Mouse (Mus musculus): ENCODE measurements around the gene Selplg. TPM values are rescaled to one million over a fixed set of nuclear protein-coding genes. Genes with fewer than 3 reads are reported as not detected.
A peak's percentile ranks its signal among the peaks of the same experiment; 100 is the strongest.

Gene Selplg
- total RNA-seq, 2 experiments from 2014 or later, result 0.89 to 1.3 TPM

DNA sequence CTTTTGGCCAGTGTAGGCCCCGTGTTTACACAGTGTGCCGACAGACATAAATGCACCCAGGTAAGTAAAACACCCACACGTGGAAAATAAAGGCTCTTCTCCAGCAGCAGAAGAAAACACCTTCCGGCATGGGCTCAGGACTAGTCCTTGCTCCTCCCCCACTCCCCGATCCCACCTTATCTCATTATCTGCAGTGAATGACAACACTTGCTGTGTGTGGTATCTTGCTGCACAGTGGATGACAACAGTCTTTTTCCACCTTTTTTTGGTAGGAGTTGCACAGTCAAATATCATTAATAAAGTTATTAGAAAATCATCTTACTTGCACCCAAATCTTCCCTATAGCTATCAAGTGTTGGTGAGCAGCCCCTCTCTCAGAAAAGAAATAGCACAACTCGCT, 32.5 kb upstream of the Selplg start:
- H3K27ac ChIP-seq, result no peak overlapping the region
- DNase-seq, result no peak
- no peak for TF ChIP-seq CTCF (IDR thresholded peaks at IDR 0.05)
- H3K4me3 ChIP-seq, result no peak overlapping the region
- intact Hi-C loops (cut with DNase I), result no loop called here

DNA sequence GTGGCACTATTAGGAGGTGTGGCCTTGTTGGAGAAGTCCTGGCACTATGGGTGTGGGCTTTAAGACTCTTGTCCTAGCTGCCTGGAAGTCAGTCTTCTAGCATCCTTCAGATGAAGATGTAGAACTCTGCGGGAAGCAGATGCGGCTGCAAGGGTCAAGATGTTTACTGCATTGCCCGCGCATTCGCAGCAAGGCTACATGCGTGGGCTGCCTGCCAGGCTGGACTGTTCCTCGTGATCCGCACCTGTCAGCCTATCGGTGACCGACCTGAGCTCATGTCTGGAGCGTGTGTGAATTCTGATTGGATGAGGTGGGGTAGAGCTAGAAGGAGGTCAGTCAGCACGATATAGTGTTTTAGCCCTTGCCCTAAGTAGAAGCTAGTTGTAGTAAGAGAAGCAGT, 31.6 kb upstream of the Selplg start:
- TF ChIP-seq CTCF (IDR thresholded peaks at IDR 0.05), result no peak
- no peak overlapping the region for H3K4me3 ChIP-seq
- no peak for DNase-seq
- intact Hi-C loops (cut with DNase I), result no loop called here
- H3K27ac ChIP-seq, result no peak overlapping the region

DNA sequence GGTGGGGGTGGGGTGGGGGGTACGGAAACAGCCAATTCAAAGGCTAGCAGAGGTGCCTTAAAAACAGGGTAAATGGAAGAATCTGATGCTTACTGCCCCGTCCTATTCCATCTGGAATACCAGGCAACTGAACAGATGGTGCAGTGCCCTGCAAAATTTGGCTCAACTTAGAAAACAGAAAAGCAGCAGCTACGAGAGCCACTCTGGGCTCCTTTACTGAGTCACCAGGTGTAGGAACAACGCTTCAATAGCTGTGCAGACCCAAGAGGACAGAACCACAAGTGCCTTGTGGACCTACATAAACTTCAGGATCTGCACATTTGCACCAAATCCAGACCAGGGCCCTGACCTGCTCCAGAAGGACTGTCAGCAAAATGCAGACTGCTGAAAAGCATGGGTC, 30.0 kb upstream of the Selplg start:
- TF ChIP-seq CTCF (IDR thresholded peaks at IDR 0.05), result no peak
- Histone ChIP-seq H3K4me3 (no peak overlapping the region), H3K27ac (no peak overlapping the region)
- DNase-seq, result no peak
- intact Hi-C loops (cut with DNase I), result no loop called here

DNA sequence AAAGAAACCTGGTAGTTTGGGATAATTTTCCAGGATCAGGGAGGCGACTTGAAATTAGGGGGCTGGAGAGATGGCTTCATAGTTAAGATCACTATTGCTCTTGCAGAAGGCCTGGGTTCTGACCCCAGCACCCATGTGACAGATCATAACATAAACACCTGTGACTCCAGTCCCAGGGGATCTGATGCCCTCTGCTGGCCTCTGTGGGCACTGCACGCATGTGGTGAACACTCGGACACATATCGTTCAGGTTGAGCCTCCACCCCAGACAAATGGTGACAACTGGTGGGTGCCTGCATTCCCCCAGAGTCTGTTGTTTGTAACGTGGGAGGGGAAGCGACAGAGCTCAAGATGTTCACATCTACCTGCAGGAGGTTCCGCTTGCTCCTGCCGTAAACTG, 28.9 kb upstream of the Selplg start:
- intact Hi-C loops (cut with DNase I), result no loop called here
- H3K4me3 ChIP-seq, result no peak overlapping the region
- H3K27ac ChIP-seq, result no peak overlapping the region
- TF ChIP-seq CTCF (IDR thresholded peaks at IDR 0.05), result peak; percentile 45
- DNase-seq, result no peak

DNA sequence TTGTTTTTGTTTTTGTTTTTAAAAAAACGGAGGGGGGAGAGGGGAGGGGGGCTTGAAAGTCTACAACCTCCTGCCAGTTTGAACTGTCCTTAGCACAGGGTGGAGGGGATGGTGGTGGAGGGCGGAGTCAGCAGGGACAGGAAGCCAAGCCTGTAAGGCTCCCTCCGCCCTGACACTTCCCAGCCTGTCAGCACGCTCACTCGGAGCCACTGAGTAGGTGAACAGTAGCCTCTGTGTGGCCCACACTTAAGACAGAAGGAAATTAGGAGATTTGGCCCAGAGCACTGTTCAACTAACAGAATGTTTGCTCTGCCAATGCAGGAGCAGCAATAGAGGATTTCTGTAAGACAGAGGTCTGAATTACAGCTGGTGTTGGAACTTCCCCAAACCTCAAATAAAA, 26.5 kb upstream of the Selplg start:
- H3K4me3 ChIP-seq, result no peak overlapping the region
- peak overlapping the region; percentile 64 for H3K27ac ChIP-seq
- DNase-seq, result peak; percentile 65
- intact Hi-C loops (cut with DNase I), result loop anchor here (5.0 kb wide), 1 partner anchor 188 kb away; no protein-coding TSS in a partner anchor
- no peak for TF ChIP-seq CTCF (IDR thresholded peaks at IDR 0.05)

DNA sequence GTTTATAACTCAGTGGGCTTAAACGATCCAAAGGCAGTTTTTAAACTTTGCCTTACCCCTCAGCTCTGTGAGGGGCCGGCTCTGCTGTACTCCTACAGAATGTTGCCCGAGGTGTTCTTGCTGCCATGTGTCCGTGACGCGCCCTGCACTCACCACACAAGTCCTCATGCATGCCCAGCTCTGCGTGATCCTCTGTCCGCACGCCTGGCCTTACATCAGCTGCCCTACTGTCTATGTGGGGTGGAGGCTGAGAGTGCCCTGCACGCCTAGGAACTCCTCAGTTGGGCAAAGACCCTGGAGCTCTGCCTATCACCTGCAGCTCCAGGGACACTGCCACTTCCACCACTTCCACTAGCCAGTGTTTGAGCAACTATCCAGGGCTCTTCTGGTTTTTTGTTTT, 26.1 kb upstream of the Selplg start:
- no peak for TF ChIP-seq CTCF (IDR thresholded peaks at IDR 0.05)
- intact Hi-C loops (cut with DNase I), result loop anchor here (5.0 kb wide), 1 partner anchor 189 kb away; no protein-coding TSS in a partner anchor
- DNase-seq, result no peak
- Histone ChIP-seq H3K27ac (peak overlapping the region; percentile 31; the same call in 1 of the 2 replicates), H3K4me3 (no peak overlapping the region)

DNA sequence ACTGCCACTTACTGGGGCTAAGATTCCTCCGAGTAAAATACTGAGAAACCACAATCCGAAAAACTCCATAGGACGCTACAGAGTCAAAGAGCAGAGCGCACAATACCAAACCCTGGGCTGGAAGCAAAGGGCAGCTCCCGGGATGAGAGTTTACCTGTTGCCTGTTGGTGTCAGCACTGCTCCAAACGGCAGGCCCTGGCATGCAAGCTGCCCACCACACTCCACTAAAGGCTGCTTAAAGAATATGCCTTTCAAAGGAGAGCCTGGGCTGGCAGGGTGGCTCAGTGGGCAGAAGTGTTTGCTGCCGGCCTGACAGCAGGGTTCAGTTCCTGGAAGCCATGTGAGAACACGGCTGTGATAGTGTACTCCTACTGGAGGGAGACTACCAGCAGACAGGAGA, 25.2 kb upstream of the Selplg start:
- peak; percentile 35 for TF ChIP-seq CTCF (IDR thresholded peaks at IDR 0.05)
- intact Hi-C loops (cut with DNase I), result loop anchor here (5.0 kb wide), 1 partner anchor 190 kb away; no protein-coding TSS in a partner anchor
- H3K4me3 ChIP-seq, result no peak overlapping the region
- H3K27ac ChIP-seq, result peak overlapping the region; percentile 75
- DNase-seq, result no peak

DNA sequence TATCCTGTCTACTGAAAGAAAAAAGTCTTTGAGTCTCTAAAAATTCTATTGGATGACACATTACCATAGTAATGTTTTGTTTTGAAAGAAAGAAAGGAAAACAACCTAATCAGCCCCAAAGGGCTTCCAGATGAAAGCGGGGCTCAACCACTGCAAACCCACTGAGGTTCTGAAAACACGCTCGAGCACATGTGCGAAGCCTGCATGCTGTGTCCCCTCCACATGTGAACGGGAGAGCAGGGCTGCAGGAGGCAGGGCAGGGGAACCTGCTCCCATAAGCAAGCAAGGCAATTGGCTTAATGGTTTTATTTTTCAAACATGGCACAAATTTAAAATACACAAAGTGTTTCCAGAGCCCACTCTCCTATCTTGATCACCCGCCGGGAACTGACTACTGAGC, 24.2 kb upstream of the Selplg start:
- H3K4me3 ChIP-seq, result no peak overlapping the region
- TF ChIP-seq CTCF (IDR thresholded peaks at IDR 0.05), result no peak
- H3K27ac ChIP-seq, result peak overlapping the region; percentile 75
- no peak for DNase-seq
- intact Hi-C loops (cut with DNase I), result loop anchor here (5.0 kb wide), 1 partner anchor 191 kb away; no protein-coding TSS in a partner anchor

DNA sequence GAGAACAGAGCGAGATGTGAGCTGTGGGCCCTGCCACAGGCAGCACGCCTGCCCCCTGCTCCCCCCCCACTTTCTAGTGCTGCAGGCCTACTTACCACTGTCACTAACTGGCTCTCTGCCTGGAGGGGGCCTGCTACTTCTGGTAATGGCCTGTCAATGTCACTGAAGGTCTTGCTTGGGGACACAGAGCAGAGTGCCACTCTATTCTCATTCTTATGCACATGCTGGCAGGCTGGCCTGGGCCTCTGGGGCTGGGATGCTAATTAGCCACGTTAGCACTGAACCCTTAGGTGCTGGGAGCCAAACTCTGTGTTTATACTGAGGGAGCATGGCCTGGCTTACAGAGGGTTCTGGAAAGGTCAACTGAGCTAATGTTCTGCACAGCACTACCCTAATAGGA, 23.3 kb upstream of the Selplg start:
- peak overlapping the region; percentile 75 for H3K27ac ChIP-seq
- intact Hi-C loops (cut with DNase I), result loop anchor here (2.0 to 5.0 kb wide), 2 partner anchors 53 to 192 kb away; partner anchors contain the start of gene Coro1c
- TF ChIP-seq CTCF (IDR thresholded peaks at IDR 0.05), result no peak
- H3K4me3 ChIP-seq, result no peak overlapping the region
- peak; percentile 45 for DNase-seq

DNA sequence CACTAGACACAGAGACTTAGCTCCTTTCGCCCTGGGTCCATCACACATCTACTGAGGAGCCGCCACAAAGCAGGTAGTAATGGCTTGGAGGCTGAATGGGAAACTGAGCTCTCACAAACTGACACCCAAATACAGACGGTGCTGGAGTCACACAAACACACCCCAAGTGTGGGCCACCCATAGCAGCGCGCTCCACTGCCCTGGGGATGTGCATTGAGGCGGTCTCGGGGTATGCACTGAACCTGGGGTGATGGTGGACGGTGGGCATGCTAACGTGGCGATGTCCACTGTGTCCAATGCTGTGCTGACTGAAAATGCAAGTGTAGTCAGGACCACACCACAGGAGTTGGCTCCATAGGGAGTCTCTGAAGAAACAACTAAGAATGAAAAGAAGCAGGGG, 22.7 kb upstream of the Selplg start:
- H3K4me3 ChIP-seq, result no peak overlapping the region
- intact Hi-C loops (cut with DNase I), result loop anchor here (2.0 to 5.0 kb wide), 2 partner anchors 54 to 192 kb away; partner anchors contain the start of gene Coro1c
- no peak for TF ChIP-seq CTCF (IDR thresholded peaks at IDR 0.05)

DNA sequence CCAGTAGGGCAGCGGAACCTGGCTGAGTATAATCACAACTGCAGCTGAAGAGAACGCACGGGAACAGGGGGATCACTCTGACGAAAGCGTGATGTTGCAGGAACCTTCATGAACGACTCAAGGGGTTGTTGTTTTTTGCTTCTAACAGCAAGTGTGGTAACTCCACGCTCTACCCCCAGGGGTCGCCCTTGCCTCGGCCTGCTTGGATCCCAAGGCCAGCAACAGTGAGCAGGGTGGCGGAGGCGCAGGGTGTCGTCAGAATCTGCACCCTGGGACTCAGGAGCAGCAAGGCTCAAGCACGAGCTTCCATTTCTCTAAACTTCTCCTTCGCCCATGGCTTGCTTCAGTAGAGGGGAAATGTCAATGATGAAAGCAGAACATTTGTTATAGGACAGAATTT, 22.1 kb upstream of the Selplg start:
- H3K27ac ChIP-seq, result peak overlapping the region; percentile 75
- DNase-seq, result peak; percentile 93
- H3K4me3 ChIP-seq, result no peak overlapping the region
- intact Hi-C loops (cut with DNase I), result loop anchor here (1.0 to 2.0 kb wide), 3 partner anchors 54 to 100 kb away; partner anchors contain the start of gene Coro1c
- TF ChIP-seq CTCF (IDR thresholded peaks at IDR 0.05), result peak; percentile 98

More for the DNA sequence above, 22.7 kb upstream of the Selplg start:
- no peak for DNase-seq
- H3K27ac ChIP-seq, result peak overlapping the region; percentile 75

DNA sequence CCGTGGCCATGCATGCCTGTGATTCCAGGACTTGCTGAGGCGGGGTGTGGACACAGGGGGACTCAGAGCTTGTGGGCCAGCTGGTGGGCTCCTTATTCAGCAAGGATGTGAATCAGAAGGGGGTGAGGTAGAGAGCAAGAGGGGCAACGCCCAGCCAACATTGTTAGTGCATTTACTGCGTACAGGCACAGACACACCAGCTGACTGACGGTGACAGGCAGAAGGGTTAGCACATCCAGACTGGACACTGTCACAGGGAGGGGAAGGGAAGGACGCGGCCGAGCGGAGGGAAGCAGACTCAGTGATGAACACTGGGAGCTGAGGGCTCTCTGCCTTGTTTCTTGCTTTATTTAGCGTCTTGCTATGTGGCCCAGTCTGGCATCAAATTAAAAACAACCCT, 21.1 kb upstream of the Selplg start:
- intact Hi-C loops (cut with DNase I), result no loop called here
- no peak overlapping the region for H3K4me3 ChIP-seq
- no peak for DNase-seq
- no peak for TF ChIP-seq CTCF (IDR thresholded peaks at IDR 0.05)
- peak overlapping the region; percentile 12; the same call in 1 of the 2 replicates for H3K27ac ChIP-seq

DNA sequence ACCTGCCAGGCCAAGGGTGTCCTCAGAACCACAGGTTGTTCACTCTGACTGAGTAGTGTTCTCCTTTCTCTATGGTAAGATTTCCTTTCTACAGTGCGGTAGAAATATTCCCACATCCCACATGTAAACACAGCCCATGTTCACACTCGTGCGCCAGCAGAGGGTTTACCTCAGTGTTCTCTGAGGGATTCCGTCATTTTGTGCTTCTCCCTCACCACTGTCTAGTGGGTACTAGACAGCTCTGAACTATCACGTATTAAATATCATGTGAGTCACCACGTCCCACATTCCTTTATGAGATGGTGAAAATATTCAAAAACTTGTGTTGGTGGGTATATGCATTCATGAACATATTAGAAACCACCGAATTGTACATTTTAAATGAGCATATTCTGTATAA, 20.0 kb upstream of the Selplg start:
- intact Hi-C loops (cut with DNase I), result no loop called here
- no peak for TF ChIP-seq CTCF (IDR thresholded peaks at IDR 0.05)
- H3K27ac ChIP-seq, result no peak overlapping the region

DNA sequence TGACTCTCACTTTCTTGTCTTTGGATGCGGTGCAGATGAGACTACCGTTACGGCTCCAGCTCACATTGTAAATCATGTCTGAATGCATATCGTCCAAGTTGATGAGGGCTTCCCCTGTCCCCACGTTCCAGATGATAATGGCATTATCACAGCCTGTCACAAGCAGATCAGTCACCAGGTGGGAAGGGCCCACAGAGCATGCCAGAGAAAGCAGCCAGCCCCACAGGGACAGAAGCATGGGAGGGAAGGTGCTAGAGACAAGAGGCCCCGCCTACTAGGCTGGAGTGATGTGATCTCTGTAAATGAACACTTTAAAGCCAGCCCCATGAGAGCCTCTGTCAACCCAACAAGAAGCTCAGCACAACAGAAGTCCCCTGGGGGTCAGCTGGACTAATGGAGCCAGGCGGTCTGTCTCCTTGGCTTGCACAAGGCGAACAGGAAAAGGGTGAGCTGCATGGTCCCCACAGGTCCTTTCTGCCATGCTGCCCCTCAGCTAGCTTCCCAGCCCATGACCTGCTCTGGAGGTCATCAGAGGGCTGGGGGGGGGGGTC, 18.3 kb upstream of the Selplg start:
- intact Hi-C loops (cut with DNase I), result no loop called here
- no peak overlapping the region for H3K27ac ChIP-seq
- no peak for TF ChIP-seq CTCF (IDR thresholded peaks at IDR 0.05)

More for the DNA sequence above, 20.0 kb upstream of the Selplg start:
- no peak overlapping the region for H3K4me3 ChIP-seq
- DNase-seq, result no peak

More for the DNA sequence above, 18.3 kb upstream of the Selplg start:
- DNase-seq, result no peak
- H3K4me3 ChIP-seq, result no peak overlapping the region
